Mouse (Mus musculus) 416B (cell line): Measurements from ENCODE around the gene Ap3m1.

ENCODE experiments used
- DNase-seq: peaks from one replicate; pipeline ENCODE4 v3.0.0; 2011; ENCODE audit warnings: low read depth

Gene Ap3m1

DNA sequence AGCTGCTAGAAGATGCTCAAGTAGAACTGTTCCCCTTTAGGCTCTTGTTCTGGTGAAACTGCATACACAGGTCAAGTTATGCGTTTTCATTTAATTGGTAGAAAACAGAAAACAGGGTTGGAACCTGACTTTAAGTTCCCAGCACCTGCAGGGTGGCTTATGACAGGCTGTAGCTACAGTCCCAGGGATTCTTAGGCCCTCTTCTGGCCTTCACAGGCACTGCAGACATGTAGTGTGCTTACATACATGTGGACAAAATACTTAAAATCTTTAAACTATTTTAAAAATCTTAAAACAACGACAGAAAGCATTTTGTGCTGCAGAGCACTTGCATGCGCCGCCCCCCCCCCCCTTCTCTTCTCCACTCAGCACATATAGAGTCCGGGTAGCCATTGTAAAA lies 17.3 kb upstream of the Ap3m1 start:
- peak; percentile 47 for DNase-seq

DNA sequence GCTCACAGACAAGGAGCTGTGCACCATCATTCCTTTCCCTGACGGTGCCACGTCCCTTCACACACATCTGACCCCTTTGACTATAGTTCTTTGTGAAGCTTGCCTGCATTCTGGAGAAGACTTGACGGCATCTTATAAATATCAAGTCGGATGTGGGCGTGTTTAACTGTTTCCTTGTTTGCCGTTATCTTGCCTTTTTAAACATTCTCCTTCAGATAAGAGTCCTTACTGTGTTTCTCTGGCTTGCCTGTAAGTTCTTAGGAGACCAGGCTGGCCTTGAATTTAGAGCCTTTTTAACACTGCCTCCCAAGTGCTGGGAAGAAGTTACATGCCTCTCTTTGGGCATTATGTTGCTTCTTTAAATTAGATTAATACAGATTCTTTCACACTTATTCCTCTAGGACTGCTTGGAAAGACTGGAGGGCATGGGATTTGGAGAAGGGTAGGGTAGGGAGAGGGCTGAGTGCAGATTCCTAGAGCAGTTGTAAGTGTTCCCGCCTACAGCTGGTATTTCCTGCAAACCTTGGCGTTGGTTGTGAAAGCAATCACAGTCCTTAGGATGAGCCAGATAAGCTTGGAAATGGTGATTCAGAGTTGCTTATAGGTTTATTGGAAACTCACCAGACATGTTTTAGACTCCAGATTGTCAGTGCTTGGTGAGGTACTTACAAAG lies 13.3 kb upstream of the Ap3m1 start:
- DNase-seq = no peak

DNA sequence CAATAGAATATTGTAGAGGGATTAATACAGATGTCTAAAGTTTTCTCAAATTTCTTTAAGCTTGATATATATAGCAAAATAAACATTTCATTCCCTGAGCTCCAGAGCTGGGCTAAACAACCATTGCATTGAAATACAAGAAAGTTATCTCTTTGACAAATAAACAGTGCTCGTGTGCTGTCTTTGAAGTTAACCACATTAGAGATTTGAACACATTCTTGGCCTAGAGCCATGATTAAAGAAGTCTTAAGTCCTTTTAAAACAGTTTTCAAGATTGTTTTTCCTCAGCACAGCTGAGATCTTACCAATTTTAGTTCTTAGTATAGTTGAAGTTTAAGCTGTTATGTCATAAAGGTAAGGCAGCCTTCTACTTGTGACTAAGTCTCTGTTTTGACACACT lies 12.0 kb upstream of the Ap3m1 start:
- DNase-seq = no peak

DNA sequence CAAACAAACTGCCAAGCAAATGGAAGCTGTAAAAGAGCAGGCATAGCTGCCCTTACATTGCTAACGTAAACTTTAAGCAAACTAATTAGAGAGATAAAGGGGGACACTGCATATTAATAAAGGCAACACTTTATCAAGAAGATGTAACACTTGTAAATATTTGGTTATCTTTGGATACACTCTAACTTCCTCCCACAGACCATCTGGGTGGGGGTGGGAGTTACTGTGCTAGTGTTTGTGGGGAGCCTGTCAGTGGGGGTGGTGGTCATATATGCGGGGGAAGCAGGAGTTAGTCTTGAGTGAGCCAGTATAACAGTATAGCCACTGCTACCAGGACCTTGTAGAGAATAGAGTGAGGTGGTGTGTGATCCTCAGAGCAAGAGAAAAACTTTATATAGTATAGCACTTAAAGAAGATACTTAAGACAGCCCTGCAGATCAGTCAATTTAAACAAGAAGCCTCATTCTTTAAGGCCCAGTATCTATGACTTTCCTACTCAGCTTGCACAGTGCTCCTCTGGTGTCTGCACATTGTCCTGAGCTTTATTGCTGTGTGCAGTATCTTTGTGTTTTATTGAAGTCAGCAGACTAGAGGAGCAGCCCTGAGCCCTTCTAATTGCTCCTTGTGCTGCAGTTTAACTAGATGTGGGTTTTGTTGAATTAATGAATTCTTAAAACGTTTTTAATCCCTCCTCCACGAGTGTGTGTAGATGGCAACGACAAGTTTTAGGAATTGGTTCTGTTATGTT lies 10.6 kb upstream of the Ap3m1 start:
- DNase-seq = no peak

DNA sequence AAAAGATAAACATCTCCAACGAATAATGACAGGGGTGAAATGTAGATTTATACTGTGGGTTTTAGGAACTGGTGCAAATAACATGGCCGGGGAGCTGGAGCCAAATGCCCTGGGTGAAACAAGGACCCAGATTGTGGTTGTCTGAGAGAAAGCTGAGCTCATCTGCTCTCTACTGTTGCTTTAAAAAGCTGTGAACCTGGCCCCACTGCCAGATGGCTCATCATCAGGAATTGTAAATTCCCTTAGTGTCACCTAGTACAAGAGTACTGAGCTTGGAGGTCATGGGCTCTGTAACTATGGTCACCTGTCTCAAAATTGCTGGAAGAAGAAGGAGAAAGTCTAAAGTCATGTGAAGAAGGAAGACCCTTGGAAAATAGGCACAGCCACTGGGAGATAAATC lies 6.7 kb upstream of the Ap3m1 start:
- DNase-seq = no peak

DNA sequence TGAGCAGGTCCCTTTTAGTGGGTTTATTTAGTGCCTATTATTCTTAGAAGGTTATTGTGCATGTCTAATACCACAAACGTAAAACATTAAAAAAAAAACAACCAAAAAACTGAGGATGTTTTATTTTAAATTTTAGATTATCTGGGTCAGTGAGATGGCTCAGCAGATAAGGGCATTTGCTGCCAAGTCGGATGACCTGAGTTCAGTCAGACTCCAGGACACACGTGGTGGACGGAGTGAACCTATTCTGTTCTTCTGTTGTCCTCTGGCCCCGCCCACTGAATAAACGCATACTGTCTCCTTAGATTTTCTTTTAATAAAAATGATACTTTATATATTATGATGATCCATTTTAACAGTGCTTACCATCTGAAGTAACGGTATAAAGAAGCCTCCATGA lies 1.3 kb upstream of the Ap3m1 start:
- peak; percentile 41 for DNase-seq

DNA sequence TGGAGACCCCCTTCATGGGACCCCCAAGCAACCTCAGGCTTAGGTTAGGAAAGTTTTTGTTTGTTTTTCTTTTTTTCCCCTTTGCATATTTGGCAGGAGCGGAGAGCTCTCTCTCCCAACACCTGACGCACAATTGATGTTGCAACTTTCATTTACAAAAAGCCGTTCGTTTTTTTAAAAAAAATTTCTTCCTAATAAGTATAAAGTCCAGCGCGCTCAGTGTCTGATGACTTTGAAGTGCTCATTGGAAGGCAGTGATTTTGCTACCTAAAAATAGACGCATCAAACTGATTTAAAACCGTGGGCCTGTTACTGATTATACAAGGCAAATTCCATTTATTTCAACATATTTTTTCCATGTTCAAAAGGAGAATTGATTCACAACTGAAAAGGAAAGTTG lies 843 bp upstream of the Ap3m1 start:
- DNase-seq = peak; percentile 47

DNA sequence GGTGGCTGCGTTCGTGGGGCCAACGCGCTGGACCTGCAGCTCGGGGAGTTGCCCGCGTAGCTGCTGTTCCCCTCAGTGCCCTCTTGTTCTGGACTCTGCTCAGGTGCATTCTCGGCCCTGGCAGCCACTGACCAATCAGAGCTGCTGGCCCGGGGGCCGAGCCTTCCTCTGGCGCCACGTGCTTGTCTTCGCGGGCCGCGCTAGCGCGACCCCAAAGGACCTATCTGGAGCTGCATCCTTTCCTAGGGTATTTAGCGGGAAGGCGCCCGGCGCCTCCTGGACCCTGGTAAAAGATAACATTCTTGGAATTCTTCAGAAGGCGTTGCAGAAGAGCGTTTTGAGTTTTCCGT lies 448 bp upstream of the Ap3m1 start:
- peak; percentile 85 for DNase-seq

DNA sequence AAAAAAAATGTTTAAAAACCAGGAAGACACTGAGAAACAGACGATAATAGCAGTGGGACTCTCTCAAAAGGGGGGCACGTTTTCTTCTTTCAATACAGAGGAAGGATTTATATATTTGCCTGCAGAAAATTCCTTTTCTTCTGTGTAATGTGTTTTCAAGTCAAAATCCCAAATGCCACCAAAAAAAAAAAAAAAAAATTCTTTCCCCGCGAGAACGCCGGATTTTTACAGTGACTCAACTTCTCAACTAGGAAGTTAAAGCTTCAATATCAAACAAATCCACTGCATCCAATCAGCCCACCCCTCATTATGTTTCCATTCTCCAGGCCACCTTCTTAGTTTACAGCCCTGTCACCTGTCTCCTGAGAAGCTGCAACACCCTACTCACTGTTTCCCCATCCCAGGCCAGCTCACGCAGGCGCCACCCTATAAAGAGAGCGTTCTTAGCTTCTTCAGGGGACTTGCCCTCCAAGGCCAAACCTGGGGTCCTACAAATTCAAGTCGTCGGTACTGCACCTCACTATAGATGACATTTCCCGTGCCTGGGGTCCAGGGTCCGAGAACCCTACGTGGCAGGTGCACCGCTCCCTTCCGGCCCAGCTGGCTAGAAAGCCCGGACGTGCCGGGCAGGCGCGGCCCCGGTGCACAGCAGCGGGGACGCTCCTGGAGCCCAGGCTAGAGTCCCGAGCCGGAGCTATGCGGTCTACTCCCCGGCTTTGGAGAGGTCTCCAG lies 762 bp downstream of the Ap3m1 start:
- DNase-seq = no peak

DNA sequence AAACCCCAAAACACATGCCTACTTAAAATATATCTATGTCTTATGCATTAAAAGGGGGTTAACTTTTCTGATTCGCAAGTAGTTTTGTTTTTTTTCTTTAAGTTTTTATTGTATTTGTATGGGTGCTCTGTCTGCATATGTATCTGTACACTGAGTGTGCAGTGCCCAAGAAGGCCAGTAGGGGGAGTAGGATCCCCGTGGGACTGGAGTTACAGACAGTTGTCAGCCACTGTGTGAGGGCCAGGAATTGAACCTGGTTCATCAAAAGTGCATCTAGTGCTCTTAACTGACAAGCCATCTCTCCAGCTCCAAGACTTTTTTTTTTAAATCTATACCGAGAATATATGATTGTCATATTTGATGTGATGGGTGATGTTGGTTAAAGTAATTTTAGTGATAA lies 1.6 kb downstream of the Ap3m1 start:
- DNase-seq = peak; percentile 64

DNA sequence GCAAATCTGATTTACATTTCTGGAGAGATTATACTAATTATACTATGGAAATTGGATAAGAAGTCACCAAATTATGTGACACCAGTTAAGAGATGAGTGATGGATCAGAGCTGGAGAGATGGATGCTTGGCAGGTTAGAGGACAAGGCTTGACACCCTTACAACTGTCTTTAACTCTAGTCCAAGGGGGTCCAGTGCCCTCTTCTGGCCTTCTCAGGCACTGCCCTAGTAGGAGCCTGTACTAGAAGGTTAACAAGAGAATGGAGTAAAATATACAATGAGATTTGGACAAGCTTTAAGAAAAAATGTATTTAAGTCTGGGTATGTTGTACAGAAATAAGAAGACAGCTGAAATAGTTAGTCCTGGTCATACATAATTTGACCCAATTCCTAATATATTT lies 3.4 kb downstream of the Ap3m1 start:
- DNase-seq = peak; percentile 74

DNA sequence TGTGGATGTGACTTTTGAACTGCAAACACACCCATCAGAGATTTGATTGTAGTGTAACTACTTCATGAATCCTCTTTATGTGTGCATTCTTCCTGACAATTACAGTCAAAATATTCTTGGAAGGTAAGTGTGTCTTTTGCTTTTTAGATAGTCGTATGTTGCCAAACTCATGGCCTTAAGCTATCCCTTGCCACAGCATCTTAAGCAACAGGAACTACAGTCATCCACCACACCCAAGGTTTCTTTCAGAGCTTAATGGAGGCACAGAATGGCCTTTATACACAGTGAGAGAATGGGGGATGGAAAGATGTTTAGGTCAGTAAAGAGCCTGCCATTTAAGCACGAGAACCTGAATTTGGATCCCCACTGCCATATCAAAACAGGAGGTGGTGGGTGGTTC lies 4.5 kb downstream of the Ap3m1 start:
- peak; percentile 86 for DNase-seq

DNA sequence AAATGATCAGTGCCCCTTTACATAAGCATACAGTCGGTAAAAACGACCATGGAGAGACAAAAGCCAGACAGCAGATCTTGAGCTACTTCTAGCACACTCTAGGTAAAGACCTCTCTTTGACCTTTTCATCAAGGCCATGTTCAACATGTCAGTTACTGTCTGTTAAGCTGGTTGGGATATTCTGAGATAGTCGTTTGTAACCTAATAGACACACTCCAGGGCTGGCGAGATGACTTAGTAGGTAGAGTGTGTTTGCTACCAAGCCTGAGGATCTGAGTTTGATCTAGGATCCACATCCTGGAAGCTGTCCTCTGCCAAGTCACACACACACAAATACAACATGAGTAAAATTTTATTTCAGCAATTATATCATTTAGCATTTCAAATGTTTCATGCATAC lies 12.7 kb downstream of the Ap3m1 start:
- DNase-seq = no peak

DNA sequence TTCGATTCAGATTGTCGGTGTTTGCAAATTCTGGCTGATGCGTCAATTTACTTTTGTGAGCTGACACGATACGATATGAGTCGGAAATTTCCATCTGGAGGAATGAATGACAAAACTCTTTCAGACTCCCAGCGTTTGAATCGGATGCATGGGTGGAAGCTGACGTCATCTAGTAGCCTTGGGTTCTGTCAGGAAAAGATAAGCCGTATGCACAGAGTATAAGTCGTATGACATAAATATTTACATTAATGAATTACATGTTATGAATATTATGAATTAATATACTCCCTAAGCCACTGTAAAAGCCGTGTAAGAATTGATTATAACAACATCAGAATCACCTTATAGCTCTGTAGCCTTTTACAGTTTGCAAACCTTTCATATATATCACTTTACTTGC lies 13.2 kb downstream of the Ap3m1 start:
- no peak for DNase-seq

DNA sequence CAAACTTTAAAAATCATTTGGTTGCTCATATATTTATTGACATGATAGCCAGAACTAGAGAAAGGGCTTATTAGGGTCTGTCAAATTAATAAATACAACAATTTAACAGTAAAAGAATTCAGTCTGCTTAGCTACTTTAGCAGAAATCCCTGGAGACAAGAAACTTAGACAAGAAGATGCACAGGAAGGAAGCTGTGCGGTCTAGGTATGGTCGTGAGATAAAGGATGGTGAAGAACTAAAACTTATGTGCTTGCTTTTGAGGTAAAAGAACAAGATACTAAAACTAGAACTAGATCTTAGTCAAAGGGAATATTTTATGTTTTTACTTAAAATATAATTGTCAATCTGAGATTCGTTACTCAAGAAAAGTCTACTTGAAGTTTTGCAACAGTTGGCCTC lies 17.5 kb downstream of the Ap3m1 start:
- DNase-seq = no peak

DNA sequence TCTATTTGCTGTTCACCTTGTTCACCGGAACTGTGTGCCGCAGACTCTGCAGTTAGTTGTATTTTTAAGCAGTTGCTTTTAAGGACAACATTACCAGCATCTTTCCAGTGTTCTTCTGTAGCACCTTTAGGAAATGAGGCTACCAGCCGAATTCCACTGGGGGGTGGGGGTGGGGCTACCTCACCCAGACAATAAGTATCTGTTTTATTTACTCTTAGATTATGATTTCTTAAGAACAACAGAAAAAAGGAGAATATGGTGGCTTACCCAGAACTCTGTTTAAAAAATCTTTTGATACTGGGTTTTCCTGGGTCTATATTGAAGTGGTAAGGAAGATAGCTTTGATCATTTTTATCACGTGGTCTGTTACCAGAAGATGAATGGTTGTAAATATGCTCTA lies 18.0 kb downstream of the Ap3m1 start:
- no peak for DNase-seq

DNA sequence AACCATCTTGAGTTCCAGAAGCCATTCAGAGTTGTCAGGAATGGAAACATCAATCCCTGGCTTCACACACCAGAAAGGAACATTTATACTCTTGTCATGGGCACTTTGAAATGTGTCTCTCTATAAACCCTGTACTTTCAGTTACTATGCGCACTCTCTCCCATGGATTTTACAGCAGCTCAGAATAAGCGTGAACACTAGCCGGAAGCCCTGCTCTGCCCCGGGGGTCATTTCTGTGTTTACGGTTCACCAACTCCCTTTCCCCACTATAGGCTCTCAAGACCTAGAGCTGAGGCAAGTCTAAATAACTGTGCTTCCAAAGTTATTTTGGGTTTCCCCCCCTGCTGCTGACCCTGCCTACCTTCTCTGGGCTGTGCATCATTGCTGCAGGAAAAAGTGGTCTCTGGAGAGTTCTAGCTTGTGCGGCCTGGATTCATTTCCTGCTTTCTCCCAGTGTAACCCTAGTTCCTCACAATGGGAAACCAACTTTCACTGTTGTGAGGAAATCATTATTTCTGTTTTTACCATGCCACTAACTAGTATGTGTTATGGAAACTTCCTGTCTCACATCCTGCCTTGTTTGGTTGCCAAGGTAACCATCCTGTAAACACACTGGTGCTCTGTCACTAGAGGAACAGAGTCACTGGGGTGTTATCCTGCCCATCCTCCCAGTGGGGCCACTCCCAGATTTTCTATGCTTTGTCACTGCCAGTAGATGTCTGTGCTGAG lies 20.4 kb downstream of the Ap3m1 start:
- peak; percentile 78 for DNase-seq

DNA sequence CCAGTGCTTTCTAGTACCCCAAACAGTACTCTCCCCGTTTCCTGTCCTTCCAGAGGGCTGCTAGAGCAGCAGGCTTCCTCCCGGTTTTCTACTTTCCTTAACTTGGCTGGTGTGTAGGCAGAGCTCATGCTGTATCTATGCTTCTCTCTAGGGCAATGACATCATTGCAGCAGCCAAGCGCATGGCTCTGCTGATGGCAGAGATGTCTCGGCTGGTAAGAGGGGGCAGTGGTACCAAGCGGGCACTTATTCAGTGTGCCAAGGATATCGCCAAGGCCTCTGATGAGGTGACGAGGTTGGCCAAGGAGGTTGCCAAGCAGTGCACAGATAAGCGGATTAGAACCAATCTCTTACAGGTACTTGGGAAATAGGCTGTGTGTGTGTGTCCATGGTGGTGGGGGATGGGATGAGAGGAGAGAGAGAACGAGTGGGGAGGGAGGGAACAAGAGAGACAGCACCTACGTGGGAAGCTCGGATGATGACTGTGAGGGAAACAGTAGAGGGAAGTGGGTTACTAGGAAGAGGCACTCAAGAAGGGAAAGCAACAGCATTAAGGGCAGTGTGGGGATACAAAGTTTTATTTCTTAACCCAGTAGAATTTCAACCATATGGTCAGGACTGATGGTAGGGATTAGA lies 23.2 kb downstream of the Ap3m1 start:
- no peak for DNase-seq

DNA sequence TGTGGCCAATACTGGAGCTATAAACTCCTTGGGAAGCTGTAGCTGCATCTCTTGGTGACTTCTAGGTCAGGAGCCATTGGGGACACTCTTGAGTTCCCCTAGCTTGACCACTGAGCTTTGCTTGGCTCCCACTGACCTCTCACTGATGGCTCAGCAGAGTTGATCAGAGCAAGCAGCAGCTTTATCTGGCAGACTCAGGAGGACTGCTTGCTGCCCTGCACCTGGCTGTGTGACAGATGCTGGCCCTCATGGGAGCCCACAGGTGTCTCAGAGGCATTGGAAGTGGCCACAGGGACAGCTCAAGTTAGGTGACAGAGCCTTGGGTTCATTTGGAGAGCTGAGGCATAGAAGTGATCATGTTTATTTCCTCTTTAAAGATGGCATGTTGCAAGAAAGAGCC lies 24.8 kb downstream of the Ap3m1 start:
- no peak for DNase-seq

DNA sequence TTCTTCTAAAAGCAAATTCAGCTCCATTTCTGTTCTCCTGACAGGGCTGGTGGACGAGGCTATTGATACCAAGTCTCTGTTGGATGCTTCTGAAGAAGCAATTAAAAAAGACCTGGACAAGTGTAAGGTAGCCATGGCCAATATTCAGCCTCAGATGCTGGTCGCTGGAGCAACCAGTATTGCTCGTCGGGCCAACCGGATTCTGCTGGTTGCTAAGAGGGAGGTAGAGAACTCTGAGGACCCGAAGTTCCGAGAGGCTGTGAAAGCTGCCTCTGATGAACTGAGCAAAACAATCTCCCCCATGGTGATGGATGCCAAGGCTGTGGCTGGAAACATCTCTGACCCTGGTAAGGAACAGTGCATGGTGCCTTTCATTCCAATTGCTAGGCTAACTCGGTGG lies 31.9 kb downstream of the Ap3m1 start:
- no peak for DNase-seq

DNA sequence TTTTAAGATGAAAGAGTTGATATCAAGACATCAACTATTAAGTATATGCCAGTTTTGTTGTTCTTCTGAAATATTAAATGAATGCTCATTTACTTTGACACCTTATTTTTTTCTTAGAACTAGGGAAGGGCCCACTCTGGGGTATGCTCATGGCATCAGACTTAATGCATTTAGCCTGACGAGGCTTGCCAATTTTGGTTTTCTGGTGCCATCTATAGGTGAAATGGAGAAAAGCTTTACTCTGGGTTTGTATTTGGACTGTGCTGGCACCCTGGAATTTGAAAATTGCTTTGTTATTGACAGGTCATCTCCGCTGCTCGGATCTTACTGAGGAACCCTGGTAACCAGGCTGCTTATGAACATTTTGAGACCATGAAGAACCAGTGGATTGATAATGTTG lies 33.3 kb downstream of the Ap3m1 start:
- DNase-seq = peak; percentile 66

DNA sequence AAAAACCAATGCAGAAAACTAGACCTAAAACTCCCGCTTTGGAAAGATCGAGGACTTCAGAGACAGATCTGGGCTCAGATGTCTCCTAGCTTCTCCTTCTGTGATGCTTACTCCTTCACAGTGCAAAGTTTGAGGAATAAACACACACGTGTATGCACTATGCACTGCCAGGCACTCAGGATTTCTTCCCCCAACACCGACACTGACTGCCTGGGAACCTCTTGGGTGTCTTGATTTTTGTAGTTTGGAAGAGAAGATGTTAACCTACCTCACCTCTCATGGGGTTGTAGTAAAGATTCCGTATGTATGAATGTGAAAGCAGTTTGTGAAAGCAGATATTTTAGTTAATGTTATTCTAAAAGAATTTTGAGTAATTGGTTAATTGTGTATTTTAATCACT lies 34.4 kb downstream of the Ap3m1 start:
- DNase-seq = no peak
